Mouse (Mus musculus): ENCODE results near the gene Adamts18. TPM values are rescaled to one million over a fixed set of nuclear protein-coding genes. Genes with fewer than 3 reads are reported as not detected.
"Not testable (repeated sequence)": the region's sequence is repeated elsewhere in the genome, so short reads cannot be mapped to it uniquely, and the experiment has no call there.

Gene Adamts18
- polyA plus RNA-seq, 1 experiment = 1.1 TPM

DNA sequence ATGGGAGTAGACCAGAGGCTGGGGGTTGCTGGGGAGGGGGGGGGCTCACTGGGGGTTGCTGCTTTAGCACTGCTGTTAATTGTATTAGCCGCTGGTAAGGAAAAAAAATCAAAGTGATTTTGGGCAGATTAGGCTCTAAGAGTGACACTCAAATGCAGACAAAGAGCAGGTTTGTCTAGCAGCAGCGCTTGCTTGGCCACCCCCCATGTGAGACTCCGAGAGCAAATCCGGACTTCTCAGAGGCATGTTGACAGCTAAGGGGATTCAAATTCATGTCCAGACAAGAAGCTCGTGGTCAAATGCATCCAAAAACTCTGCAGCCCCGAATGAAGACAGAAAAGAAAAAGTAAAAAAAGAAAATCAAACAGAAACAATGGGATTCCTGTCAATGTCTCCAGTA, 34.6 kb downstream of the Adamts18 start:
- 64% methylated on average over 6 of the region's 6 CpGs for WGBS

DNA sequence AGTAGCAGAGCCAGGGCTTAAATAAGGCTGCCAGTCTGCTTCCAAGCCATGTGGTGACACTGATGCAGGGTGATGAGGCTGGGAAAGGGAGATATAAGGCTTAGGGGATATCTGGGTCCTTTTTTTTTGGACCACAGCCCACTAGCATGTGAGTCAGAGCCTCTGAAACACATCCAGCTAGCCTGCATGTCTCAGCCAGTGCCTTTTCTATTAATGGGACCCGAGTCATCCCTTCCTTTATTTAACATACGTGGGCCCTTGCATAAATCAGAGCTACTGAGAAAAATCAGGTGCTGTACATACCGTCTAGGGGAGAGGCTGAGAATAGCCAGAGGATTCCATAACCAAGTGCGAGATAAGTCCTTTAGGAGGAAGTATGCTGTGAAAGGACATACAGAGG, 37.0 kb downstream of the Adamts18 start:
- no peak overlapping the region for H3K27ac ChIP-seq (ENCODE audit: insufficient read depth, low read depth, low read length)
- WGBS = 67% methylated on average over 4 of the region's 4 CpGs
- no peaks in the 10 kb centered on the region for H3K4me1 ChIP-seq (ENCODE audit: control insufficient read depth, insufficient read depth, insufficient read length, low read length)
- H3K36me3 ChIP-seq (ENCODE audit: control insufficient read depth, insufficient read depth, low read length) = no peaks in the 10 kb centered on the region
- no peak overlapping the region for H3K4me3 ChIP-seq (ENCODE audit: low read depth, low read length)
- TF ChIP-seq POLR2A (IDR thresholded peaks at IDR 0.05; ENCODE audit: low read depth, low read length) (no peak), CTCF (IDR thresholded peaks at IDR 0.05; ENCODE audit: extremely low read depth, insufficient read length, insufficient replicate concordance, low read depth, low read length) (no peak)
- H3K27me3 ChIP-seq (ENCODE audit: control insufficient read depth, insufficient read depth, low read length) = no peaks in the 10 kb centered on the region

More for the DNA sequence above, 34.6 kb downstream of the Adamts18 start:
- Histone ChIP-seq H3K36me3 (ENCODE audit: control insufficient read depth, insufficient read depth, low read length) (no peaks in the 10 kb centered on the region), H3K27me3 (ENCODE audit: control insufficient read depth, insufficient read depth, low read length) (no peaks in the 10 kb centered on the region), H3K4me3 (ENCODE audit: low read depth, low read length) (no peak overlapping the region), H3K27ac (ENCODE audit: insufficient read depth, low read depth, low read length) (no peak overlapping the region), H3K4me1 (ENCODE audit: control insufficient read depth, insufficient read depth, insufficient read length, low read length) (no peaks in the 10 kb centered on the region)
- TF ChIP-seq CTCF (IDR thresholded peaks at IDR 0.05; ENCODE audit: extremely low read depth, insufficient read length, insufficient replicate concordance, low read depth, low read length) (no peak), POLR2A (IDR thresholded peaks at IDR 0.05; ENCODE audit: low read depth, low read length) (no peak)

DNA sequence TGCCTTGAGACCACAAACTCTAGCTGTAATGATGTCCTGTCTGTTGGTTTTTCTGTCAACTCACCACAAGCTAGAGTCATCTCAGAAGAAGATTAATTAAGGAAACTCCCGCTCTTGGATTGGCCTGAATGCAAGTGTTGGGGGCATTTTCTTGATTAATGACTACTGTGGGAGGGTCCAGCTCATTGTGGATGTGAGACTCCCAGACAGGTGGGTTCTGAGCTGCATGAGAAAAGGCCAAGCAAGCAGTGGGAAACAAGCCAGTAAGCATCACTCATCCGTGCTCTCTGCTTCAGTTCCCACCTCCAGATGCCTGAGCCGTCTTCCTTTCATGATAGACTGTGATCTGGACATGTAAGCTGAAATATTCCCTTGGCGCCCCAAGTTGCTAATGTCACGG, 38.6 kb downstream of the Adamts18 start:
- H3K4me3 ChIP-seq (ENCODE audit: low read depth, low read length) = no peak overlapping the region
- H3K4me1 ChIP-seq (ENCODE audit: control insufficient read depth, insufficient read depth, insufficient read length, low read length) = no peaks in the 10 kb centered on the region
- H3K27ac ChIP-seq (ENCODE audit: insufficient read depth, low read depth, low read length) = no peak overlapping the region
- TF ChIP-seq POLR2A (IDR thresholded peaks at IDR 0.05; ENCODE audit: low read depth, low read length) (no peak), CTCF (IDR thresholded peaks at IDR 0.05; ENCODE audit: extremely low read depth, insufficient read length, insufficient replicate concordance, low read depth, low read length) (no peak)
- no peaks in the 10 kb centered on the region for H3K27me3 ChIP-seq (ENCODE audit: control insufficient read depth, insufficient read depth, low read length)
- WGBS = 80% methylated on average over 5 of the region's 5 CpGs
- no peaks in the 10 kb centered on the region for H3K36me3 ChIP-seq (ENCODE audit: control insufficient read depth, insufficient read depth, low read length)

DNA sequence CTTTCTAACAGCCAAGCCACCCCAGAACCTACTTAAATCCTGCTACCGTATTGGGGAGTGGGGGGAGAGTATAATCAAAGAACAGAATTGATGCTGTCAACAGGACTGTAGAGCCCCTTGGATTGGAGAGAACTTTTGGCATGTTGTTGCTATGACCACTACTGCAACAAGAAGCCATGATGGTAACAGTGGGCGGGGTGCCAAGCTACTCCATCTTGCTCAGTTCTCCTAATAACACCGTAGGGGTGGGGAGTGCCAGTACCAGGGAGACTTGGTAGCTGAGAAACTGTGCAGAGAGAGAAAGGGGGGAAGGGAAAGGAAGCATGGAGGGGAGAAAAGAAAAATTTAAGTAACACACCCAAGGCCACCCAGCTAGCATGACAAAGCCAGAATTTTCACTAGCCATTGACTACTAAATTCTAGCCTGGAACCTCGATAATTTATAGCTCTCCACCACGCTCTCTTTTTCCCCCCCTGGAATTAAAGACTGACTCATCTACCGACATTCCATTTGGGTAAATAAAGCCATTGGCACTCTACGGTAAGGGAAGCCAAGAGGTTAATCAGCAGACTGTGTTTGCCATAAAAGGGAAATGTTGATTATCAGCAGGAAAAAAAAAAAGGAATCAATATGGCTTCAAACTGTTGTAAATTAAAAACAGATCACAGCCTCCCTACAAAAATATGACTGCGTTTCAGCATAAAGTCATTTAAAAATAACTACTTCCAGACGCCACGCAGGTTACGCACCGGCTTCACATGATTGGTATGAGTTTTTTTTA, 44.5 kb downstream of the Adamts18 start:
- H3K36me3 ChIP-seq (ENCODE audit: control insufficient read depth, insufficient read depth, low read length) = no peaks in the 10 kb centered on the region
- WGBS = 70% methylated on average over 12 of the region's 12 CpGs

DNA sequence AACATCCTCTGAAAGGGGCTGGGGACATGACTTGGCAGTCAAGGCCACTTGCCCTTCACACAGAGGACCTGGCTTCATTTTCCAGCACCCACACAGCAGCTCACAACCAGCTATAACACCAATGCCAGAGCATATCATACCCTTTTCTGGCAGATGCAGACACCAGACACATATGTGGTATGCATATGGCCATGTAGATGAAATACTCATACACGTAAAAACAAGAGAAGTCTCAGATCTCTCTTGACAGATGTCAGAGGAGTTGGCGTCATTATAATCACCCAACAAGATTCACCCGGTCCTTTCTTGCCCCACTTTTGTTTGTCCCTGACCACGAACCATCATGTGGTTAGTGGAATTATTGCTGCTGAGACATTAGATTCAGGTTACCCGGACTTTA, 47.0 kb downstream of the Adamts18 start:
- H3K4me3 ChIP-seq (ENCODE audit: low read depth, low read length) = no peak overlapping the region
- no peaks in the 10 kb centered on the region for H3K27me3 ChIP-seq (ENCODE audit: control insufficient read depth, insufficient read depth, low read length)
- 68% methylated on average over 5 of the region's 5 CpGs for WGBS
- no peak overlapping the region for H3K27ac ChIP-seq (ENCODE audit: insufficient read depth, low read depth, low read length)
- H3K4me1 ChIP-seq (ENCODE audit: control insufficient read depth, insufficient read depth, insufficient read length, low read length) = no peaks in the 10 kb centered on the region
- no peaks in the 10 kb centered on the region for H3K36me3 ChIP-seq (ENCODE audit: control insufficient read depth, insufficient read depth, low read length)
- TF ChIP-seq CTCF (IDR thresholded peaks at IDR 0.05; ENCODE audit: extremely low read depth, insufficient read length, insufficient replicate concordance, low read depth, low read length) = no peak
- no peak for TF ChIP-seq POLR2A (IDR thresholded peaks at IDR 0.05; ENCODE audit: low read depth, low read length)

More for the DNA sequence above, 44.5 kb downstream of the Adamts18 start:
- no peaks in the 10 kb centered on the region for H3K4me1 ChIP-seq (ENCODE audit: control insufficient read depth, insufficient read depth, insufficient read length, low read length)
- TF ChIP-seq CTCF (IDR thresholded peaks at IDR 0.05; ENCODE audit: extremely low read depth, insufficient read length, insufficient replicate concordance, low read depth, low read length) = no peak
- no peak for TF ChIP-seq POLR2A (IDR thresholded peaks at IDR 0.05; ENCODE audit: low read depth, low read length)
- no peaks in the 10 kb centered on the region for H3K27me3 ChIP-seq (ENCODE audit: control insufficient read depth, insufficient read depth, low read length)
- no peak overlapping the region for H3K27ac ChIP-seq (ENCODE audit: insufficient read depth, low read depth, low read length)
- H3K4me3 ChIP-seq (ENCODE audit: low read depth, low read length) = no peak overlapping the region

DNA sequence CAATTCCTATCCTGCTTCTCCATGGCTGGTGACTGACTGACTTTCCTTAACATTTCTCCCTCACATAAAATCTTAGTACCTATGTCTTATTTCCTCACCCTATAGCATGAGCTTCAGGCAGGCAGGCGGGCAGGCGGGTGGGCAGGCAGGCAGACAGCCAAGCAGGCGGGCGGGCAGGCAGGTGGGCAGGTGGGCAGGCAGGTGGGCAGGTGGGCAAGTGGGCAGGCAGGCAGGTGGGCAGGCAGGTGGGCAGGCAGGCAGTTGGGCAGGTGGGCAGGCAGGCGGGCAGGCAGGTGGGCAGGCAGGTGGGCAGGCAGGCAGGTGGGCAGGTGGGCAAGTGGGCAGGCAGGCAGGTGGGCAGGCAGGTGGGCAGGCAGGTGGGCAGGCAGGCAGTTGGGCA, 48.0 kb downstream of the Adamts18 start:
- WGBS = no CpG with 5 or more reads among the region's 5 CpGs
- H3K4me3 ChIP-seq (ENCODE audit: low read depth, low read length); H3K36me3 ChIP-seq (ENCODE audit: control insufficient read depth, insufficient read depth, low read length); H3K4me1 ChIP-seq (ENCODE audit: control insufficient read depth, insufficient read depth, insufficient read length, low read length); H3K27ac ChIP-seq (ENCODE audit: insufficient read depth, low read depth, low read length); H3K27me3 ChIP-seq (ENCODE audit: control insufficient read depth, insufficient read depth, low read length): not testable (repeated sequence)

DNA sequence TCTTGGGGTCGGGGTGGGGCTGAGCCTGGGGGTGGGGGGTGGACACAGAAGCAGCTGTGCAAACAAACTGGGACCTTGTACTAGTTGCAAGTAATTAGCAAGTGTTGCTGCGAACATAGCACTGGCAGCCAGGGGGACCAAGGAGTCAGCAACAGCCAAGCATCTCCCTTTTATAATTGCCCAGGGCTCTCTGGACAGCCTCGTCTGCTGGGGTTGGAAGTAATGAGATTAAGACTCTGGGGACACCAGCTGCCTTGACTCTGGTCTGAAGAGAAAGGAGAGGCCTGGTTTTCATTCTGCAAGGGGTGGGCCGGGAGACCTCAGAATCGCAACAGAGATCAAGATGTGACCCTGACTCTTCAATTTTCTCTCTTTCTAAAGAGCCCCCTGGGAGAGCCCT, 49.0 kb downstream of the Adamts18 start:
- Histone ChIP-seq H3K4me3 (ENCODE audit: low read depth, low read length) (no peak overlapping the region), H3K27ac (ENCODE audit: insufficient read depth, low read depth, low read length) (no peak overlapping the region), H3K36me3 (ENCODE audit: control insufficient read depth, insufficient read depth, low read length) (no peaks in the 10 kb centered on the region), H3K4me1 (ENCODE audit: control insufficient read depth, insufficient read depth, insufficient read length, low read length) (no peaks in the 10 kb centered on the region), H3K27me3 (ENCODE audit: control insufficient read depth, insufficient read depth, low read length) (no peaks in the 10 kb centered on the region)
- no CpG with 5 or more reads among the region's 5 CpGs for WGBS
- no peak for TF ChIP-seq CTCF (IDR thresholded peaks at IDR 0.05; ENCODE audit: extremely low read depth, insufficient read length, insufficient replicate concordance, low read depth, low read length)
- no peak for TF ChIP-seq POLR2A (IDR thresholded peaks at IDR 0.05; ENCODE audit: low read depth, low read length)
